Mouse (Mus musculus) induced T-regulatory cell, adult 2 months (primary cell): ENCODE measurements around the gene Erc2.

Source experiments
- DNase-seq: peaks from one replicate; pipeline ENCODE4 v3.0.0-alpha.2; 2012; ENCODE audit warnings: low read depth

Gene Erc2

GRCm38 (mm10) chr14:28451771-28452170 is 829.5 kb downstream of the Erc2 start:
- DNase-seq, result no peak

GRCm38 (mm10) chr14:28456372-28457076 is 834.3 kb downstream of the Erc2 start:
- no peak for DNase-seq

DNA sequence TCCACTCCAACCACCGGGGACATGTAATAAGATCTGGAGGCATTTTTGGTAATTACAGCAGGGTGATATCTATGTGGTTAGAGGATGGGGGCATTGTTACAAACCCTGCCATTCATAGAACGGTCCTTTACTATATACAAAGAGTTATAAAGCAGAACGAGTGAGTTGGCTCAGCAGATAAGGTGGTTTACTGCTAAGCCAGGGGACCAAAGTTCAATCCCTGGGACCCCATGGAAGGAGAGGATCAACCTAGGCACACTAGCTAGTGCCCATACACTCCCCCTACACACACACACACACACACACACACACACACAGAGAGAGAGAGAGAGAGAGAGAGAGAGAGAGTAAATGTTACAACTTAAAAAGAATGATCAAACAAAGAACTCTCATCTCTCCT is 835.2 kb downstream of the Erc2 start:
- no peak for DNase-seq

DNA sequence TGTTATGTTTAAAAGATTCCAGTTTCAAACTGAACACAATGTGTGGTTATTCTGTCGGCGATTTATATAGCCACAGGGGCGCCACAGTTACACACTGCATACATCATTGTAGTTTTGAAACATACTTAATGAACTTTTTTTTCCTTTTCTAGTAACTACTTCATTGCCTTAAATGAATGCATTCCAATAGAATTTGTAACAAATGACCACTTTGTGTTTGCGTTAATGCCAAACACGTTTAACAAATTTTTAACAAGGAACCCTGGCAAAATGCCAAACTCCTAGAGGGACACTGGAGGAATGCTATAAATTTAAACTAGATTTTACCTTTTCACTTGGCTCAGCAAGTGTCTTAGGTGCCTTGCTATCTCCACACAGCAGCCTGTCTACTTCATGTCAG is 845.7 kb downstream of the Erc2 start:
- DNase-seq, result no peak

GRCm38 (mm10) chr14:28469696-28470095 is 847.5 kb downstream of the Erc2 start:
- no peak for DNase-seq

DNA sequence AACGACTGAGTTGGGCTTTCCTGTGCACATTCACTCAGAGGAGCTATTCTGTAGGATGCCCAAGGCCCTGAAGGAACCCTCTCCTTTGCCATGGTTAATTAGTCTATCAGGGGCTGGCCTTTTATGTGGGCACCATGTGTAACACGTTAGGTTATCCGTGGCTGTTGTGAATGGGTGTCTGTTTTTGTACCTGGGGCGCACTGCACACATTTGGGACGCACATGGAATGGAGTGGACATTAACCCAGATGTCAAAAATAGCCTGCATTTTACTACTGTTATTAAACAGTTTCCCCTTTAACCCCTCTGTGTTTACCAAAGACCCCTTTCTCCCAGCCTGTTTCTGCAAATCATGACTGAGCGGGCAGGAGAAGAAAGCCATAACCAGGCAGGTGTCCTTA is 848.0 kb downstream of the Erc2 start:
- DNase-seq, result no peak

DNA sequence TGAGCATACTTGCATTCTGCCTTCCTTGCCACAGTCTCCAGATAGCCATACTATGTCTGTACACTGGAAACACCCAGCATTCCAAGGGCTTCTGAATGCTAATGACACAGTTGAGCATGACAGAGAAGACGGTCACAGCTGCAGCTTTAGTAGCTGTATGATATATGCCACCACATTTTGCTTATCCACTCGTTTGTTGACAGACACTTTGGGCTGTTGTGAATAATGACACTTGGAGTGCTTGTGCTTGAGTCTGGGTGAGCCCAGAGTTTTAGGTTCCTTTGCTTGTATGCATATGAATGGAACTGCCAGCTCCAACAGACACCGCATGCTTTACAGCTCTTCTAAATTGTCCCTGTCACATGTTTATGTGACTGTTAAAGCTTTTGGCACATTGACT is 852.8 kb downstream of the Erc2 start:
- no peak for DNase-seq

- DNase-seq, result no peak
These were observed 853.2 kb downstream of the Erc2 start for GRCm38 (mm10) chr14:28475421-28475820.

GRCm38 (mm10) chr14:28476746-28477145 is 854.5 kb downstream of the Erc2 start:
- DNase-seq, result no peak

DNA sequence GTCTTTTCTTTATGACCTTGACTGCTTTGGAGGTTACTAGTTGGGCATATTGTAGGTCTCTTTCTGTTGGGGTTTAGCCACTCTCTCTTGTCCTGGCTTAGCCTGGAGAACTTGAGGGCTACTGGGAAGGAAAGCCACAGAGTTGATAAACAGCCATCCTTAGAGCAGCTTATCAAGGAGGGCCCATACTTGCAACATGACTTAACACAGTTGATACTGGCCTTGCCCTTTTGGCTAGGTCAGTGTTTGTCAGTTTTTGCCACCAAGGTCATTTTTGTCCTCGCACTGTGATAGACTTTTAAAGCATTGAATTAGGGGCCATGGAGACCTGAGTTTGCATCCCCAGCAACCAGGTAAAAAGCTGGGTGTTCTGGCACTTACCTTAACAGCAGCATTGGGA is 858.6 kb downstream of the Erc2 start:
- no peak for DNase-seq

DNA sequence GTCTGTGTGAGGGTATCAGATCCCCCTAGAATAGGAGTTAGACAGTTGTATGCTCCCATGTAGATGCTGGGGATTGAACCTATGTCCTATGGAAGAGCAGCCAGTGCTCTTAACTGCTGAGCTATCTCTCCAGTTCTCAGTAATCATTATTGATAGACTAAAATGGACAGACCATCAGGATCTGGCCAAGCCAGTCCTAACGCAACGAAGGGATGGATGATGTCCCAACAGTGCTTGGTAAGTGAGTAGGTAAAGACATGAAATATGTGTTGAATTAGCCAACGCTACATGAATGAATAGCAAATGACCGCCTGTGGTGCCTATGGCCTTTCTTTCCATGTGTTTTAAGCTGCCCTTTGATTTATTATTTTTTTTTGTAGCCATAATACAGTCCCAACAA is 871.6 kb downstream of the Erc2 start:
- no peak for DNase-seq

- no peak for DNase-seq
These were observed 872.0 kb downstream of the Erc2 start for GRCm38 (mm10) chr14:28494273-28494672.

- DNase-seq, result no peak
These were observed 879.1 kb downstream of the Erc2 start for GRCm38 (mm10) chr14:28501216-28501878.

DNA sequence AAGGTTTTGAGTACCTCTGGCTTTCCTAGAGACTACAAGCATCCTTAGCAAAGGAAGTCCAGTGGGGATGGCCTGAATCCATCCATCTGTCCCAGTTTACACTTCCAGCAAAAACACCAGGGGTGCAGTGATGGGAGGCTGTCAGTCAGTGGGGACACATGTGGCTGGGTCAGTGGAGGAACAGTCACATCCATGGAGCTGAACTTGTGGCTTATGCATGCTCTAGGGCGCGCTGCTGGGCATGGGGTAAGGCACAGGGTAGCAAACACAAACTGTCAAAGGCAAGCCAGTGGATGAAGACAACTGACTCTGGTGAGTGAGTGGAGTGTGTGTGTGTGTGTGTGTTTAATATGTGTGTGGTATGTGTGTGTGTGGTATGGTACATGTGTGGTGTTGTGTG is 881.0 kb downstream of the Erc2 start:
- DNase-seq, result no peak

- no peak for DNase-seq
These were observed 882.1 kb downstream of the Erc2 start, which contains the start of gene Wnt5a for GRCm38 (mm10) chr14:28504101-28505050. Gene Wnt5a, plus strand, starts transcription at chr14:28504750.

DNA sequence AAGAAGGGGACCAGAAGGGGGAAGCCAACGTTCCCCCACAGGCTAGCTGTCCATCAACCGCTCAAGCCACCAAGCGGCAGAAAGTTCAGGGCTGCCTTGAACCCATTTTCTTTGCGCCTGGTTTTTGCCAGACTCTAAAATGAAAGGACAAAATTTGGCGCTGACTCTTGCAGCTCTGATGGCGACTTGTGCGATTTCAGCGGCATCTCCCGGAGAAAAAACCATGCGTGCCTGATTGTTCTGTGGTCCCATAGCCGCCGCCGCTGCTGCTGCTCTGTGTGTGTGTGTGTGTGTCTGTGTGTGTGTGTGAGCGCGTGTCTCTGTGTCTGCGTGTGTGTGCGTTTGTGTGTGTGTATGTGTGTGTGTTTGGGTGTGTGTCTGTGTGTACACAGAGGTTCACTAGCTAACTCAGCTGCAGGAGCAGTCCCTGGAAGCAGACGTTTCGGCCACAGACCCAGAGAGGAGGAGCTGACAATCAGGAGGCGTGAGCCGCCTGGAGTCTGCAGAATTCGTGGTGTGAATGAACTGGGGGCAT is 882.9 kb downstream of the Erc2 start:
- DNase-seq, result no peak

DNA sequence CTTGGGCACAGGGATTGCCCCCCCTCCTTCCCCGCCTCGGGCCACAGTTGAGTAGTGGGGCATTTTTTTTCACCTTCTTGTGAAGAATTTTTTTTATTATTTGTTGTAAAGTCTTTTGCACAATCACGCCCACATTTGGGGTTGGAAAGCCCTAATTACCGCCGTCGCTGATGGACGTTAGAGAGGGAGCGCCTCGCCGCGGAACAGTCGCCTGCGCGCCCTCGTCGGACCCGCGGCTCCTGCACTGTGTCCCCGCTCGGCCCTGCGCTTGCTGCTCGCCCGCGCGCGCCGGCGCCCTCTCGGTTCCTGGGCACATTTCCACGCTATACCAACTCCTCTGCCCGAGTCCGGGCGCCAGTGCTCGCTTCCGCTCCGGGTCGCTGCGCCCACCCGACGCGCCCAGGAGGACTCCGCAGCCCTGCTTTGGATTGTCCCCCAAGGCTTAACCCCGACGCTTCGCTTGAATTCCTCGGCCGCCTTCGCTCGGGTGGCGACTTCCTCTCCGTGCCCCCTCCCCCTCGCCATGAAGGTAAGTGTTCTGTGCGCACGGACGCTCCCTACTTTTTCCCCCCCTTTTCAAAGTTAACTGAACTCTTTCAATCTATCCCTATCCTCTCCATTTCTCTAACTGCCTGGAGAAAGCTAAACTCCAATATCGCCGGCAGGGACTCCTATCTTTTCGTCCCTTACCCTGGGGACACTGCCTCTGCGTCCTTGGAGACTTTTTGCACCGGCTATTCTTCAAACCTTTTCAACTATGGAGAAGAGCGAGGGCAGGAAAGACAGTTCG is 883.6 kb downstream of the Erc2 start:
- DNase-seq, result no peak

GRCm38 (mm10) chr14:28506376-28506831 is 884.2 kb downstream of the Erc2 start:
- no peak for DNase-seq

- DNase-seq, result no peak
These were observed 884.8 kb downstream of the Erc2 start for GRCm38 (mm10) chr14:28507011-28507410.

GRCm38 (mm10) chr14:28507471-28507870 is 885.2 kb downstream of the Erc2 start:
- DNase-seq, result no peak
